Mouse (Mus musculus) large intestine, adult 2 months (tissue): ENCODE measurements at regions not wholly inside any gene's neighbourhood (a gene's known extent, or its start where the extent isn't known, plus 50 kb on each side); places are given as distances from the start of the nearest gene placed in this dataset.

ENCODE experiments used
- DNase-seq: peaks from one replicate; pipeline ENCODE4 v3.0.0-alpha.2; 2012; ENCODE audit warnings: low read depth, low spot score
- WGBS: fragments of 180-500 bp; shearing (Covaris S2); methylation state at CpG from one replicate; pipeline ENCODE4 v1.1.7; 2018; 5-methylcytosine and 5-hydroxymethylcytosine counted together

GRCm38 (mm10) chrX:167099411-167099810, 109.7 kb downstream of the Tmsb4x start:
- DNase-seq = no peak
- WGBS = 45% methylated on average over 6 of the region's 6 CpGs

DNA sequence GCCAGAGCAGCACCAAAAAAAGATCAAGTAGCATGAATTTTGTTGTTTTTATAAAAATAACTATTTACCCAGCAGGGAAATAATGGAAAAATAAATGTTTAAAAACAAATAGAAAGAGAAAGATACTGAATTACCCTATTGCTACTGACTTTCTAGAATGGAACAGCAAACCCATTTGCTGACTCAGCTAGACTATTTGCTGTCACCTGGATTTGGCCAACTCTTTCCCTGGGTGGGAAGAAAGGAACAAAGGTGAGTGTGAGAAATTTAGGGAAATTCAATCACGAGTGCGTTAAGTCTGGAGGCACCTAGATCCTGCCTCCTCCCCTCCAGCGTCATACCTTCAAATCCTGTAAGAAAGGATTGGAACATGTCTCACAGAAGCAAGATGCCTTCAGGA, 110.2 kb downstream of the Tmsb4x start:
- DNase-seq = no peak
- 72% methylated on average over 3 of the region's 3 CpGs for WGBS

- 18% methylated on average over 1 of the region's 1 CpGs for WGBS
- DNase-seq = peak; percentile 47
Observed at GRCm38 (mm10) chrX:167091841-167092240, 117.3 kb downstream of the Tmsb4x start.

DNA sequence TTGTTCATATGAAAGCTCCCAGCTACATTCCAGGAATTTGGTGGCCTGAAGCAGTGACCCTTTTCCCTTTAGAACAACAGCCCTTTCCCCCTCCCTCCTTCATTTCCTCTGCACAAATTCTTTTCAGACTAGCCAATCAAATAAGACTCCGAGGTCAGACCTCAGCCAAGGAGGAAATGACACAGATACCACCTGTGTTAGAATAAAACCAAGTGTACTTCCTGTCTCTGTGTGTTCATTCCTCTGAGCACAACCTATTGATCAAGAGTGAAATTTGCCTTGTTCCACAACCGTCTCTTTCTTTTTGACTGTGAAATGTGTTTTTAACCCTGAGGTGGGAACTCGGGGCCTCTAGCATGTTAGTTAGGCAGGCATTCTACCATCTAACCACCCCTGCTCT, 120.2 kb downstream of the Tmsb4x start:
- 69% methylated on average over 3 of the region's 3 CpGs for WGBS
- no peak for DNase-seq

- WGBS = 55% methylated on average over 2 of the region's 2 CpGs
- DNase-seq = no peak
Observed at GRCm38 (mm10) chrX:167088438-167088837, 120.7 kb downstream of the Tmsb4x start.

- WGBS = 29% methylated on average over 3 of the region's 3 CpGs
Observed at GRCm38 (mm10) chrX:167080821-167081220, 128.3 kb downstream of the Tmsb4x start.

DNA sequence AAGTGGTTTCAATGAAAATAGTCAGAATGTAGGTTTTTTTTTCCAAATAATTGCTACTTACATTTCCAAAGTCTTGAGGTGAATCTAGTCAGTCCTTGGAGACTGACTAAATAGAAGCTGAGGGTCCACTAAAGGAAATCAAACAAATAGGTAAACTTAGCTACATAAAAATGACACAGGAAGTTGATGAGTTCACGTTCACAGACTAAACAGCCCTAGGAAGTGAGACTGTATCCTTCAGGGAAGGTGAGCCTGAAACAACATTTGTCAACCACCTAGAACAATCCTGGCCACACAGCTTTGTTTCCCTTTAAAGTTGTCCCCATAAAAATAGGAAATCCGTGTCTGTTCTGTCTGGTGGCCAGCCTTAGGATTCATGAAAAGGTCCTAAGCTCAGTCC, 140.0 kb downstream of the Tmsb4x start:
- WGBS = 48% methylated on average over 2 of the region's 2 CpGs
- no peak for DNase-seq

More at GRCm38 (mm10) chrX:167080821-167081220, 128.3 kb downstream of the Tmsb4x start:
- no peak for DNase-seq

- 90% methylated on average over 3 of the region's 3 CpGs for WGBS
- DNase-seq = no peak
Observed at GRCm38 (mm10) chrX:167067918-167068317, 141.2 kb downstream of the Tmsb4x start.

DNA sequence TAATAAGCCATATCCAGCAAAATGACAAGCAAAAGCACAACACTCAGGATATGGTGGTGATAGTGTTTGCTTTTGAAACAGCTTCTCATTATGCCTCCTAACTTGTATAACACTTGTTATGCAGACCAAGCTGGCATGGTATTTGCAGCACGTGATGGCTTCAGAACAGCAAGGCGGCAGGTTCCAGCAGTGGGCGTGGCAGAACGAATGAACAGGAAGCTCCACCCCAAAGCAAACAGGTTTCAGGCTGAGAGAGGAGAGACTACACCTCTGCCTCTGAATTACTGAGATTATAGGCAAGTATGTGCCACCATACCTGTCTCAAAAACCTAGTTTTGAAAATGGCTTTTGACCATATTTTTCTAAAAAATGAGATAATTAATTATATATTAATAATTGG, 145.2 kb downstream of the Tmsb4x start:
- DNase-seq = no peak
- WGBS = 40% methylated on average over 4 of the region's 4 CpGs

- WGBS = 85% methylated on average over 10 of the region's 10 CpGs
- no peak for DNase-seq
Observed at GRCm38 (mm10) chrX:167052456-167052855, 156.7 kb downstream of the Tmsb4x start.

- 31% methylated on average over 4 of the region's 4 CpGs for WGBS
- DNase-seq = no peak
Observed at GRCm38 (mm10) chrX:167050066-167050465, 159.0 kb downstream of the Tmsb4x start.

DNA sequence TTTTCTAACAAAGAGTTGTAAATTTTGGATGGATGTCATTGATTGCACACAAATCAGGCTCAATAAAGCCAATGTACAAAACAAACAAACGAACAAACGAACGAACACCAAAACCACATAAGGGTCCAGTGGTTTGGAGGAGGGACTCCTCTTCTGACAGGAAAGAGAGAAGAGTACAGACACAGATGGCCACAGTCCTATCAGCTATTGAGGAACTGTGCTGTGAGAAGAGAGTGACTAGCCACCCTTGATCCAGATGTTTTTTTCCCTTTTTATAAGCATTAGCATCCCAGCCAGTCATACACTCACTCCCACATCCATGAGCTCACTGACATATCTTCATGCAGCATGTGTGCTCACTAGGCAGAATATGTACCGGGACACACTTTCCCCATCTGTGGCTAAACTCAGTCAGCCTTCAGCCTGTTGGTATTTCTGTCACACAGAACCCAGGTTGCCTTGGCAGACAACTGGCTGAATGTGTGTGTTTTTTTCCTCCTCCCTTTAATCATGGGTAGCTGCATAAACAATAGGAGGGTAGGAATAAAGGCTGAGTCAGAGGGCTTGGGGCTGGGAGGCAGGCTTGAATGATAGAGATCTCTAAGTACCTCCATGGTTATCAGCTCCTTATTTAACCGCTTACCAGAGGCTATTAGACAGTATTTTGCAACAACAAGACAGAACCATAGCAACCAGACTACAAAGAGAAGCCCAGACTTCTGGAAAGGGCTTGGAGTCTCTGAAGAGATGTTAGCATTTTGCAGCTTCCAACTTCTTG, 159.7 kb downstream of the Tmsb4x start:
- WGBS = 60% methylated on average over 5 of the region's 5 CpGs

DNA sequence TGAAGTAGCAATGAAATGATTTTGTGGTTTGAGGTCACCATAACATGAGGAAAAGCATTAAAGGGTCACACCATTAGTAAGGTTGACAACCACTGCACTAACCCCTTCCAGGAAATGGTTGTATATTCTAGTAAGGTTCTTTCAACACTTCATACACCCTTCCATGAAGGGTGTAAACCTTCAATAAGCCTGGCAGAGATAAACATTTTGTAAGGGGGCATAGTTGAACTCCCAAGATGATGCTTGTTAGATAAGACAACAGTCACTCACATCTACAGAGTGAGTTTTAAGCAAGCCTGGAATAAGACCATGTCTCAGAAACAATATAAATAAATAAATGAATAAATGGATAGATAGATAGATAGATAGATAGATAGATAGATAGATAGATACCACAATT, 171.1 kb downstream of the Tmsb4x start:
- no peak for DNase-seq

More for the DNA sequence above, 159.7 kb downstream of the Tmsb4x start:
- no peak for DNase-seq

DNA sequence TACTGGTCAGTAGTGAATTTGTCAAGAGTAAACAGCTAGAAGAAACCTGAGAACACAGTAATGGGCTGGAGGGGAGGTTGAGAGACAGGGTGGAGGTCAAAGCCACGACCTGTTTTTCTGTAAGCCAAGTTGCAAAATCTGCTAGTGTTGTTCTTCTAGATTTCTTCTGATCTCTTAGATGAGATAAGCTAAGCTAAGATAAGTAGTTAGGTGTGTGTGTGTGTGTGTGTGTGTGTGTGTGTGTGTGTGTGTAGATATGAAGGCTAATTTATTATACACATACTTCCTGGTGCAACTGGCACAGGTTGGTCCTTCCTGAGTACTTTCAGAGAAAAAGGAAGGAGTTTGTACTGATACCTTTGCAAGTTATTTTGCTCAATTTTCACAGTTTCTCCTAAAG, 172.8 kb downstream of the Tmsb4x start:
- no peak for DNase-seq
- WGBS = 14% methylated on average over 1 of the region's 1 CpGs

GRCm38 (mm10) chrX:167035639-167036038, 173.5 kb downstream of the Tmsb4x start:
- no peak for DNase-seq

DNA sequence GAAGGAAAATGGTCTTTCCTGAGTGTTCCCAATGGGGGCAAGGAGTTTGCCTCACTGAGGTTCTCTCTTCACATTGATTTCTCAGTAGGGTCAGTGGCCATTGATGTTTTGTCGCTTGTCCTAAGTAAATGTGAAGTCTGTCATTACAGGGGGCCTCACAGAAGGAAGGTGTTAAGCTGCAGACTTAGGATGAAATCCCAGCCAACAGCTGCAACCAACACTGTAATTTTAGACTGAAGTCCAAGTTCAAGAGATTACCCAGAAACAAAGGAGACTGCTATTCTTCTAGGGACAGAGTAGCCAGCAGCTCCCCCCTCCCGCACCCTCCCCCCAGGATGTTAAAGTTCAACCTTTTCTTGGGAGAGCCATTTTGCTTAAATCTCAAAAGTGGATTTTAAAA, 176.0 kb downstream of the Tmsb4x start:
- 59% methylated on average over 2 of the region's 2 CpGs for WGBS
- no peak for DNase-seq

DNA sequence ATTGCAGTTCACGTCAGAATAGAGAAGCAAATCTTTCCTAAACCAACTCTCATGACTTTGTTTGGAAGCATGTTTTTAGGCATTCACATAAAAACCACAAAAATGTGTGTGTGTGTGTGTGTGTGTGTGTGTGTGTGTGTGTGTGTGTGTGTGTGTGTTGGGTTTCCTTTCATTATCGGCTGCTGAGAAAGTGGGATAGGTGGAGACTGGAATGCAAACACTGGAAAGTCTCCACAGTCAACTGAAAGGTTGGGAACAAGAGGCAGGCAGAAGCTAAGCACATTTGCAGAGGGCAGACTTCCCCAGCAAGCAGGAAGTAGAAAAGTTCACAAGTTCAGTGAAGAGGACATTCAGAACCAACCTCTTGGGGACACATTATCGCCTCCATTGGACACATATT, 176.5 kb downstream of the Tmsb4x start:
- DNase-seq = no peak
- 17% methylated on average over 3 of the region's 3 CpGs for WGBS

DNA sequence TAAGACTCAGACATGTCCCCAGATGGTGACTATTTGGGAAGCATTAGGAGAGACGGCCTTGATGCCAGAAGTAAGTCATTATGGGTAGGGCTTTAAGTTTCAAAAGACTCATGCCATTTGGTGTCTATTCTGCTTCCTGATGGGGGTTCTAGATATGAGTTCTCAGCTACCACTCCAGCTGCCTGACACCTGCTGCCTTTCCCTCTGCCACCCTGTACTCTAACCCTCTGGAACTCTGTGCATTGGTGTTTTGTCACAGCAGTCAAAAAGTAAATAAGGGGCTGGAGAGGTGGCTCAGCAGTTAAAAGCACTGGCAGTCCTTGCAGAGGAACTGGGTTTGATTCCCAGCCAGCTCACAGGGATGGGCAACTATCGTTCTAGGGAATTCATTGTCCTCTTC, 177.6 kb downstream of the Tmsb4x start:
- DNase-seq = no peak
- WGBS = 68% methylated on average over 2 of the region's 2 CpGs

GRCm38 (mm10) chrX:167015602-167016001, 193.5 kb downstream of the Tmsb4x start:
- 39% methylated on average over 2 of the region's 2 CpGs for WGBS
- DNase-seq = no peak

DNA sequence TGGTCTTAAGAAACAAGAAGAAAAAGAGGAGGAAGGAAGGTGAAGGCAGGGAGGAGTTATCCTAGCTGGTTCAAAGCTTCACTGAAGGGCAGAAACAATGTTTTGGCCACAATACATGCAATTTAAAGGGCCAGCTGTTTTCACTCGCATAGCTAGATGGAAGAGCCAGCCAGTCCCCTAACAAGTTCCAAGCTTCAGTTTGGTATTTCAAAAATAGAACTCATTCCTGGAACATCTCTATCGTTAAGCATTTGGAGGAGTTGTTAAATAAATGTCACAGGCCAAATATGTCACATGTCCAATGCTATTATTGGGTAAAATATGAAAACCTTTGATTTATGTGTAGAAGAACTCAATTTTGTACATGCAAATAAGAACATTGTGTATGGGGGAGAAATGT, 194.8 kb downstream of the Tmsb4x start:
- no peak for DNase-seq
- WGBS = 47% methylated on average over 2 of the region's 2 CpGs

- peak; percentile 50 for DNase-seq
- 24% methylated on average over 4 of the region's 4 CpGs for WGBS
Observed at GRCm38 (mm10) chrX:167012891-167013290, 196.2 kb downstream of the Tmsb4x start.

- no peak for DNase-seq
- WGBS = 46% methylated on average over 1 of the region's 1 CpGs
Observed at GRCm38 (mm10) chrX:167011977-167012542, 197.1 kb downstream of the Tmsb4x start.
